Mouse (Mus musculus): ENCODE results near the gene Adamts3. TPM values are rescaled to one million over a fixed set of nuclear protein-coding genes. Genes with fewer than 3 reads are reported as not detected.

Gene Adamts3
- total RNA-seq, 1 experiment from 2014 or later, result 3.8 TPM

- DNase-seq, result no peak
Observed at GRCm38 (mm10) chr5:89709459-89709858, 173.7 kb downstream of the Adamts3 start.

GRCm38 (mm10) chr5:89704264-89704663, 178.9 kb downstream of the Adamts3 start:
- peak; percentile 64 for DNase-seq

DNA sequence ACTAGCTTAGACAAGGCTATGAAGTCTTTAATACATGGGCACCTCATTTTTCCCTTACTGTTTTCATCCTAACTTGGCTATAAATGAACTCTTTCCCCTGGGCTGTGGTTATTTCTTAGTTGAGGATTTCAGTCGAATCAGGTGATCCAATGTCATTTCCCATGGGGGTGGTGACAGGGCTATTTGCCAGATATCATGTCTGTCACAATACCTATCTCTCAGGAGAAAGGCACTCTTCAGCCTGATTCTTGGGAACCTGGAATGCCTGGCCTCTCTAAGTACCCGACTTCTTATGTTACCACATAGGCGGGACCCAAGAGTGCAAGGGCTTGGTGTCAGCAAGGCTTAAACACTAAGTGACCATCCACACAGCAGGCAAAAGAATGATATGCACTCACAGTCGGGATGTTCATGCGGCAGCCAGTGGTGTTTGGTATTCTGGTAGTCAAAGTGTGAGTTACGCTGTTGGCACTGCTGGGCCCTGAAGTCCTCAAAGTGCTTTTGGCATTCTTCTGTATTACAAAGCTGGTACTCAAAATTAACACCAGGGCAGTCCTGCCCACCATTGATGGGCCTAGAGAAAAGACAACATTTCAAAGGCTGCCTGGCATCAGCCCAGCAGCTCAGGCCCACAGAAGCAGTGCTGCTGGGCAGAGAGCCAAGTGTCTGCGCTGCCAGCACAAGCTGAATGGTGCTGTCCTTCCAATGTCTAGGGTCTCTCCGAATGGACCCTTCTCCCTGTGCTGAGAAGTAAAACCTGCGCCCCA, 181.7 kb downstream of the Adamts3 start:
- peak; percentile 57 for DNase-seq

DNA sequence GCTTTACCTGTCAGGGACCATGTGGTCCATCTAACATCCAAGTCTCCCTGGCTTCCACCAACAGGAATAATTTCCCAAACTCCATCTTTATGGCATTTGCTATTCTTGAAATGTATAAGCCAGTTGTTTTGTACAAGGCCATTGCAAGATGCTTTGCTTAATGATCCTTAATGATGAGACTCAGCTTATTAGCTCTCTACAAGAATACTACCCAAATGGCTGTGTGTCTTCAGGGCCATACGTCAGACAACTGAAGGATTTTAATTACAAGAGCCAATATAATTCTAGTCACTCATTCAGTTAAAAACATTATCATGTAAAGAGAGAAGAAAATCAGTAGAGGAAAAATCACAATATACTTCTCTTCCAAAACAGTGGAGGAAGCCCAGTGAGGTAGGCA, 195.3 kb downstream of the Adamts3 start:
- DNase-seq, result no peak

GRCm38 (mm10) chr5:89679871-89680536, 203.1 kb downstream of the Adamts3 start:
- DNase-seq, result peak; percentile 69

DNA sequence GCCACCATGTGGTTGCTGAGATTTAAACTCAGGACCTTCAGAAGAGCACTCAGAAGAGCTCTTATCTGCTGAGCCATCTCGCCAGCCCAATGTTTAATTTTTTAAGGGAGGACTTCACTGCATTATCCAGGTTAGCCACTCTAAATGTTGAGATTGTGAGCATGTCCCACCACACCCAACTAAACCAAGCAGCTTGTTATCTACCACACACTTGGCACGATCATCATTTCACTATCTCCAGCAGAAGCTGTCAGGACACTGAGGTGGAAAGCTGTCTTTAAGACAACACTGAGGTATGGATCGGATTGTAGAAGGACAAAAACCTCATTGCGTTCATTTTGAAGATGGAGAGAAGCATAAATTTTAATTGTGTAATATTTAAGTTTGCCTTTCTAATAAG, 205.0 kb downstream of the Adamts3 start:
- no peak for DNase-seq

GRCm38 (mm10) chr5:89674066-89674848, 208.9 kb downstream of the Adamts3 start:
- DNase-seq, result no peak

- DNase-seq, result no peak
Observed at GRCm38 (mm10) chr5:89672950-89673349, 210.2 kb downstream of the Adamts3 start.

DNA sequence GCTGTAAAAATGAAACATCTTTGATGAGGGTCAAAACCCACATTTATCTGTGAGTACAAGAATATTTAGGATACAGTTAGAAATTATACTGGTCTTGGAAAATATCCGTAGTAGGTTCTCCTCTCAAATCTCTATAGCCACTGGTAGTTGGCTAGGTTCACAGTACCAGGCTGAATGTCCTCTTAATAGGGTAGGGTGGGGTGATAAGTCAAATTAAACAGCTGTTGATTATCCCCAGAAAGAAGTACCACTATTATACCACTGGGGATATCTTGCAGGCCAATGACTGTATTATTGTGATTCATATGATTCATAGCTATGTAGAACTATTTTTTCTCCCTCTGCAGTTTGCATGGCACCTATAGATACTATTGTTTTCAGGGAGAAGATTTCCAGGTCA, 228.8 kb downstream of the Adamts3 start:
- no peak for DNase-seq

GRCm38 (mm10) chr5:89653862-89654261, 229.3 kb downstream of the Adamts3 start:
- no peak for DNase-seq

DNA sequence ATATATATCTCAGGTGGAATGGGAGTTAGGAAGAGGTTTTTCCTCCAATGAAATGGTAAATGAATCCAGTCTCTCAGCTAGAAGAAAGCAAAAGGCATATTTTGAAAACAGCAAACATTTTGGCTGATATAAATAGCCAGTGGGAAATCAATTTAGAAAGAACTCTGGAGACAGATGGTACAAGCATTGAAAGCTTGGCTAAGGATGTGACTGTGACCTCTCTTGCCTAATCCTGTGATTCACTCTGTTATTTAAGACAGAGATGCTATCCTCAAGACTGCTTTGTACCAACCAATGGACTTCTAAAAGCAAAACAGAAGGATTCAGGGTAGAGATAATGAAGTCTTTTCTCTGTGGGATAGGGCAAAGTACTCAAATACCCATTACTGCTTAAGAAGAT, 236.2 kb downstream of the Adamts3 start:
- no peak for DNase-seq

DNA sequence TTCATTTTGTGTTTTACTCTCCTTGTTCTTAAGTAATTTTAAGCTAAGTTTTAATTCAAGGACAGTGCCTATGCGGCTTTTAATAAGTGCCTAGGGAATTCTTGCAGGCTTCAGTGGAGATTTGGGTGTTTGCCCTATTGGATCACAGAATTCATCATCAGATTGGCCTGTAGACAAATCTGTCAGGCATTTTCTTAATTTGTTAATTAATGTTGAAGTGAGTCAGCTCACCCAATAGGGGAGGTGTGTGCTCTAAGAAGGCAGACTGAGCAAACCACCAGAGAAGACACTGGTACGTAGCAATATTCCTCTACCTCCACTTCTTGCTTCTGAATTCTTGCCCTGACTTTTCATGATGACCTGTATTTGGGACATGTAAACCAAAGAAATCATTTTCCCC, 247.7 kb downstream of the Adamts3 start:
- DNase-seq, result no peak

GRCm38 (mm10) chr5:89631599-89631998, 251.5 kb downstream of the Adamts3 start:
- no peak for DNase-seq
